17 mouse cellular contexts compared by ENCODE assay signal in genomic region chr13:95566841-95567551, GRCm38 (mm10). TPM values are rescaled to one million over a fixed set of nuclear protein-coding genes. Genes with fewer than 3 reads are reported as not detected.
DNase-seq lines count a peak whose midpoint lies in the region; ATAC-seq and TF ChIP-seq lines count a peak whose summit lies in the region.
"Had no signal": no experiment of that assay in that cellular context is flagged by ENCODE, and none has a peak within 500 bp of the region (broad histone marks: within the 10 kb centered on the region; RNA-seq: fewer than 3 reads in every experiment).

No protein-coding gene starts in this region.

- peaks cover 10% of the 10 kb centered on the region; the same call in 1 of the 2 replicates for H3K9me3 ChIP-seq in heart, embryonic 12.5 days (replicated peaks)
- H3K9me3 ChIP-seq in liver, embryonic 15.5 days (replicated peaks) = no peaks in the 10 kb centered on the region
- H3K9me3 ChIP-seq in stomach, postnatal 0 days (ENCODE audit: control insufficient read depth, low read length) = no peaks in the 10 kb centered on the region
- H3K9me3 ChIP-seq: neural tube, embryonic 15.5 days had no signal

- no peak overlapping the region for H3K4me2 ChIP-seq in heart, embryonic 12.5 days
- H3K4me2 ChIP-seq in liver, embryonic 15.5 days = no peak overlapping the region
- H3K4me2 ChIP-seq in stomach, postnatal 0 days (replicated peaks; ENCODE audit: low read depth) = no peak overlapping the region
- H3K4me2 ChIP-seq: heart, embryonic 13.5 days; limb, embryonic 12.5 days; neural tube, embryonic 15.5 days had no signal

- WGBS in heart, embryonic 12.5 days = 84% methylated on average over 15 of the region's 15 CpGs
- WGBS in liver, embryonic 15.5 days (ENCODE audit: insufficient replicate concordance) = 67% methylated on average over 15 of the region's 15 CpGs
- WGBS in stomach, postnatal 0 days = 95% methylated on average over 15 of the region's 15 CpGs

- TF ChIP-seq CTCF in stomach, postnatal 0 days (IDR thresholded peaks at IDR 0.05; ENCODE audit: low read depth) = no peak

- no peaks in the 10 kb centered on the region for H3K27me3 ChIP-seq in heart, embryonic 12.5 days (replicated peaks)
- 0 out of 2 replicates have a peak, but pooled peaks cover 5% of the 10 kb centered on the region for H3K27me3 ChIP-seq in liver, embryonic 15.5 days
- no peaks in the 10 kb centered on the region for H3K27me3 ChIP-seq in stomach, postnatal 0 days (ENCODE audit: control insufficient read depth, insufficient read depth, low read length)
- H3K27me3 ChIP-seq: heart, embryonic 13.5 days; limb, embryonic 12.5 days; neural tube, embryonic 15.5 days had no signal

- no peak overlapping the region for H3K4me3 ChIP-seq in heart, embryonic 12.5 days
- no peak overlapping the region for H3K4me3 ChIP-seq in liver, embryonic 15.5 days (replicated peaks)
- no peak overlapping the region for H3K4me3 ChIP-seq in stomach, postnatal 0 days (ENCODE audit: low read depth, low read length)
- H3K4me3 ChIP-seq: heart, embryonic 13.5 days; limb, embryonic 12.5 days; neural tube, embryonic 15.5 days had no signal

- H3K27ac ChIP-seq in heart, embryonic 12.5 days (ENCODE audit: poor library complexity, severe bottlenecking) = no peak overlapping the region
- no peak overlapping the region for H3K27ac ChIP-seq in liver, embryonic 15.5 days (replicated peaks)
- H3K27ac ChIP-seq in stomach, postnatal 0 days (replicated peaks) = no peak overlapping the region
- H3K27ac ChIP-seq: heart, embryonic 13.5 days; limb, embryonic 12.5 days; neural tube, embryonic 15.5 days had no signal

- no peak for ATAC-seq in heart, embryonic 12.5 days (ENCODE audit: insufficient number of reproducible peaks, low FRiP score)
- peak; percentile 48 for ATAC-seq in erythroblast, adult 5-6 weeks (replicated peaks; ENCODE audit: low FRiP score, poor library complexity, severe bottlenecking)
- ATAC-seq in liver, embryonic 15.5 days (ENCODE audit: insufficient read depth) = peak; percentile 74
- no peak for ATAC-seq in stomach, postnatal 0 days (ENCODE audit: low FRiP score, low TSS enrichment)
- ATAC-seq: intestine, postnatal 0 days had no signal

- peaks cover 7% of the 10 kb centered on the region for H3K4me1 ChIP-seq in heart, embryonic 12.5 days (replicated peaks)
- peaks cover 19% of the 10 kb centered on the region for H3K4me1 ChIP-seq in liver, embryonic 15.5 days (replicated peaks)
- no peaks in the 10 kb centered on the region for H3K4me1 ChIP-seq in stomach, postnatal 0 days (replicated peaks; ENCODE audit: control insufficient read depth, insufficient read depth)
- H3K4me1 ChIP-seq: limb, embryonic 12.5 days; neural tube, embryonic 15.5 days had no signal

- H3K36me3 ChIP-seq in heart, embryonic 12.5 days = no peaks in the 10 kb centered on the region
- no peaks in the 10 kb centered on the region for H3K36me3 ChIP-seq in liver, embryonic 15.5 days (replicated peaks)
- H3K36me3 ChIP-seq in stomach, postnatal 0 days (ENCODE audit: control insufficient read depth, insufficient read depth, low read length) = no peaks in the 10 kb centered on the region
- H3K36me3 ChIP-seq: heart, embryonic 13.5 days; limb, embryonic 12.5 days; neural tube, embryonic 15.5 days had no signal

- TF ChIP-seq EP300 in stomach, postnatal 0 days (optimal IDR thresholded peaks at IDR 0.05) = no peak

- peak; percentile 59 for DNase-seq in heart, adult 11 months
- DNase-seq in stomach, postnatal 0 days (ENCODE audit: low spot score) = peak; percentile 10
- DNase-seq in right cerebral cortex, postnatal 4 days = no peak
- DNase-seq in adrenal gland, adult 2 months = no peak
- DNase-seq in layer of hippocampus, postnatal 36 days = no peak
- DNase-seq: adrenal gland, postnatal 14 days; cerebellum, postnatal 36 days; gastrocnemius, postnatal 36 days; kidney, postnatal 25 days had no signal

- H3K9ac ChIP-seq in heart, embryonic 12.5 days = no peak overlapping the region
- no peak overlapping the region for H3K9ac ChIP-seq in liver, embryonic 15.5 days
- no peak overlapping the region for H3K9ac ChIP-seq in stomach, postnatal 0 days (ENCODE audit: low read length)
- H3K9ac ChIP-seq: heart, embryonic 13.5 days; limb, embryonic 12.5 days; neural tube, embryonic 15.5 days had no signal

RNA-seq across cellular contexts. Expression of gene F2rl1, which starts 42.0 kb away (rescaled TPM):
- polyA plus RNA-seq in heart, embryonic 12.5 days (2016; fragmentation: Nextera tagmentation; extraction: Ambion mirVana) = 0.26 TPM in 1 of 2 replicates, not detected in the other
- total RNA-seq in erythroblast, adult 5-6 weeks (2015; ENCODE audit: low replicate concordance) = not detected in 2 replicates
- 0.42 TPM in 1 of 2 replicates, not detected in the other for total RNA-seq in erythroblast, adult 5-6 weeks (2017; ENCODE audit: low replicate concordance)
- polyA plus RNA-seq in liver, embryonic 15.5 days (2015; fragmentation: Nextera tagmentation; extraction: Ambion mirVana) = 0.47 and 0.71 TPM in 2 replicates
- 10.7 and 12.8 TPM in 2 replicates for polyA plus RNA-seq in stomach, postnatal 0 days (2015; fragmentation: Nextera tagmentation; extraction: Ambion mirVana)
- under 1 TPM; 0.17 to 0.20 TPM for total RNA-seq in adrenal gland, adult 2 months (2021)
- 0.12 and 0.28 TPM in 2 replicates for polyA plus RNA-seq in adrenal gland, adult 2 months (2012; rRNA removed)
- under 1 TPM in 1 of 2 experiments, not detected in 1; 0.30 TPM for total RNA-seq in layer of hippocampus, postnatal 36 days (2021)
- total RNA-seq: hematopoietic stem cell, adult 5-6 weeks had no signal

RNA-seq across cellular contexts. Expression of gene F2r, which starts 51.3 kb away (rescaled TPM):
- 184 and 192 TPM in 2 replicates for polyA plus RNA-seq in heart, embryonic 12.5 days (2016; fragmentation: Nextera tagmentation; extraction: Ambion mirVana)
- 4.8 and 5.0 TPM in 2 replicates for total RNA-seq in erythroblast, adult 5-6 weeks (2015; ENCODE audit: low replicate concordance)
- 1.4 and 3.3 TPM in 2 replicates for total RNA-seq in erythroblast, adult 5-6 weeks (2017; ENCODE audit: low replicate concordance)
- 32.3 and 35.9 TPM in 2 replicates for polyA plus RNA-seq in liver, embryonic 15.5 days (2015; fragmentation: Nextera tagmentation; extraction: Ambion mirVana)
- 20.1 and 23.0 TPM in 2 replicates for polyA plus RNA-seq in stomach, postnatal 0 days (2015; fragmentation: Nextera tagmentation; extraction: Ambion mirVana)
- total RNA-seq in adrenal gland, adult 2 months (2021) = 100 to 1,000 TPM; 110 to 154 TPM
- polyA plus RNA-seq in adrenal gland, adult 2 months (2012; rRNA removed) = 80.5 and 95.4 TPM in 2 replicates
- 1 to 10 TPM; 4.9 to 5.6 TPM for total RNA-seq in layer of hippocampus, postnatal 36 days (2021)

Comparison
In these comparisons a context has a peak if more than half of its experiments do, and no peak if none do; other contexts are left out.
1. DNase-seq: peak in heart, adult 11 months (single experiment) and stomach, postnatal 0 days (single experiment); none in right cerebral cortex, postnatal 4 days (single experiment), adrenal gland, adult 2 months (single experiment) and layer of hippocampus, postnatal 36 days (0 of 2).
2. ATAC-seq: peak in erythroblast, adult 5-6 weeks (single experiment) and liver, embryonic 15.5 days (single experiment); none in heart, embryonic 12.5 days (single experiment) and stomach, postnatal 0 days (single experiment).